Mouse (Mus musculus): ENCODE data around the gene Pabpn1l. TPM values are rescaled to one million over a fixed set of nuclear protein-coding genes. Genes with fewer than 3 reads are reported as not detected.

The Pabpn1l gene
- total RNA-seq, 1 experiment: not detected

DNA sequence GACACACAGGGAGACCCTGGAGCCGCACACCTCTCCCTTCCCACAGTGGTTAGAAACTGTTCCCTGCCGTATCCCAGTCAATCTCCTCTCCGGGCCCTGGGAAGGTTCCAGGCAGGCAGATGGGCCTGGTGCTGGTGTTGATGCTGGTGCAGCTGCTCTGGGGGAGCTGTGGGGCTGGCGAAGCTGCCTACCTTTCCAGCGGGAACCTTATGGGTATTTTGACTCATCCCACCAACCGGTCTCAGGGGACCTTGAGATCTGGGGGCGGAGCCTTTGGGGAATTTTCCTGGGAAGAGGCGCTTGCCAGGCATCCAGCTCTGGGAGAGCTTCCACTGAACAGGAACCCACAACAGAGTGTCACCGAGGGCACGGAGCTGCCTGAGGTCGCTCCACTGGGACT lies 45.3 kb upstream of the Pabpn1l start:
- H3K4me1 ChIP-seq (ENCODE audit: control insufficient read depth in 2 of 2, insufficient read depth in 2 of 2, low read length in 2 of 2, poor library complexity in 1 of 2): no peaks in the 10 kb centered on the region

GRCm38 (mm10) chr8:122666827-122667226 lies 44.3 kb upstream of the Pabpn1l start:
- Histone ChIP-seq H3K4me3 (ENCODE audit: insufficient read depth in 1 of 2, low read depth in 1 of 2, low read length in 2 of 2, poor library complexity in 1 of 2, severe bottlenecking in 1 of 2) (peak overlapping the region in 1 of 2 experiments; percentile 0; a peak in 1 of 4 replicates), H3K27ac (ENCODE audit: insufficient read depth, low read depth, low read length, poor library complexity, severe bottlenecking) (no peak overlapping the region), H3K36me3 (ENCODE audit: control insufficient read depth, insufficient read depth, low read length, poor library complexity, severe bottlenecking) (no peaks in the 10 kb centered on the region), H3K4me1 (ENCODE audit: control insufficient read depth in 2 of 2, insufficient read depth in 2 of 2, low read length in 2 of 2, poor library complexity in 1 of 2) (no peaks in the 10 kb centered on the region), H3K9ac (ENCODE audit: insufficient read depth, low read depth, low read length, poor library complexity, severe bottlenecking) (no peak overlapping the region), H3K9me3 (ENCODE audit: control insufficient read depth, insufficient read depth, low read depth, low read length) (no peaks in the 10 kb centered on the region)
- TF ChIP-seq ZC3H11A (IDR thresholded peaks at IDR 0.05; ENCODE audit: borderline replicate concordance, low read depth, low read length): no peak
- no peak for TF ChIP-seq CHD2 (IDR thresholded peaks at IDR 0.05; ENCODE audit: low read depth, low read length)
- no peak for TF ChIP-seq MAFK (IDR thresholded peaks at IDR 0.05; ENCODE audit: insufficient read depth, low read depth, low read length)
- no peak for TF ChIP-seq ZNF384 (IDR thresholded peaks at IDR 0.05; ENCODE audit: low read depth, low read length)
- TF ChIP-seq HCFC1 (IDR thresholded peaks at IDR 0.05; ENCODE audit: borderline replicate concordance, insufficient read depth, low read length): no peak
- in situ Hi-C loops (cut with MboI; ENCODE audit: low sequenced_read_pairs in 2 of 2, unreplicated experiment in 2 of 2): no loop called here
- no peak for DNase-seq (ENCODE audit: low read depth, low spot score)

More for the DNA sequence above, 45.3 kb upstream of the Pabpn1l start:
- TF ChIP-seq ZC3H11A (IDR thresholded peaks at IDR 0.05; ENCODE audit: borderline replicate concordance, low read depth, low read length): no peak
- TF ChIP-seq MAFK (IDR thresholded peaks at IDR 0.05; ENCODE audit: insufficient read depth, low read depth, low read length): no peak
- TF ChIP-seq HCFC1 (IDR thresholded peaks at IDR 0.05; ENCODE audit: borderline replicate concordance, insufficient read depth, low read length): no peak
- DNase-seq (ENCODE audit: low read depth, low spot score): no peak
- H3K9me3 ChIP-seq (ENCODE audit: control insufficient read depth, insufficient read depth, low read depth, low read length): no peaks in the 10 kb centered on the region
- no peaks in the 10 kb centered on the region for H3K36me3 ChIP-seq (ENCODE audit: control insufficient read depth, insufficient read depth, low read length, poor library complexity, severe bottlenecking)
- in situ Hi-C loops (cut with MboI; ENCODE audit: low sequenced_read_pairs in 2 of 2, unreplicated experiment in 2 of 2): no loop called here
- H3K27ac ChIP-seq (ENCODE audit: insufficient read depth, low read depth, low read length, poor library complexity, severe bottlenecking): no peak overlapping the region
- no peak overlapping the region for H3K9ac ChIP-seq (ENCODE audit: insufficient read depth, low read depth, low read length, poor library complexity, severe bottlenecking)
- H3K4me3 ChIP-seq (ENCODE audit: insufficient read depth in 1 of 2, low read depth in 1 of 2, low read length in 2 of 2, poor library complexity in 1 of 2, severe bottlenecking in 1 of 2): no peak overlapping the region

DNA sequence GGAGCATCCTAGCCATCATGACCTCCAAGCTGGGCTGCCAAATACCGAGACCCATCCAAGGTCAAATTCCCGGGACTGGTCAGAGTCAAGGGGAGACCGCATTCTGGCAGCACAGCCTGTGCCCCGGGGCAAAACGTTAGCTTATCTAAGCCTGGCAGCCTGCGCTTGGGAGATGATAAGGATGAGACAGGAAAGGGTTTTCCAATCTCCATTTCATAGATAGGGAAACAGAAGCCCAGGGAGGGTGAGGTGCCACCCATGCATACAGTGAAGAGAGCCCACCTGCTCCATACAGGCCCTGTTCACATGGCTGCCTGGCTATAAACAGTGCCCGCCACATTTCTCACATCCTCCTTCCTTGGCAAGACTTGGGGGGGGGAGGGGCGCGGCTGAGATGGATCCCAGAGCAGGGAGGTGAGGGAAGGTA lies 43.8 kb upstream of the Pabpn1l start:
- H3K9ac ChIP-seq (ENCODE audit: insufficient read depth, low read depth, low read length, poor library complexity, severe bottlenecking): no peak overlapping the region
- no peak for DNase-seq (ENCODE audit: low read depth, low spot score)
- TF ChIP-seq ZC3H11A (IDR thresholded peaks at IDR 0.05; ENCODE audit: borderline replicate concordance, low read depth, low read length): no peak
- TF ChIP-seq HCFC1 (IDR thresholded peaks at IDR 0.05; ENCODE audit: borderline replicate concordance, insufficient read depth, low read length): no peak
- no peak for TF ChIP-seq ZNF384 (IDR thresholded peaks at IDR 0.05; ENCODE audit: low read depth, low read length)
- no peak for TF ChIP-seq MAFK (IDR thresholded peaks at IDR 0.05; ENCODE audit: insufficient read depth, low read depth, low read length)
- no peak for TF ChIP-seq CHD2 (IDR thresholded peaks at IDR 0.05; ENCODE audit: low read depth, low read length)
- no peak overlapping the region for H3K4me3 ChIP-seq (ENCODE audit: insufficient read depth in 1 of 2, low read depth in 1 of 2, low read length in 2 of 2, poor library complexity in 1 of 2, severe bottlenecking in 1 of 2)
- in situ Hi-C loops (cut with MboI; ENCODE audit: low sequenced_read_pairs in 2 of 2, unreplicated experiment in 2 of 2): no loop called here
- H3K27ac ChIP-seq (ENCODE audit: insufficient read depth, low read depth, low read length, poor library complexity, severe bottlenecking): no peak overlapping the region
- H3K9me3 ChIP-seq (ENCODE audit: control insufficient read depth, insufficient read depth, low read depth, low read length): no peaks in the 10 kb centered on the region
- H3K4me1 ChIP-seq (ENCODE audit: control insufficient read depth in 2 of 2, insufficient read depth in 2 of 2, low read length in 2 of 2, poor library complexity in 1 of 2): no peaks in the 10 kb centered on the region
- H3K36me3 ChIP-seq (ENCODE audit: control insufficient read depth, insufficient read depth, low read length, poor library complexity, severe bottlenecking): no peaks in the 10 kb centered on the region

GRCm38 (mm10) chr8:122665667-122666316 lies 43.3 kb upstream of the Pabpn1l start:
- Histone ChIP-seq H3K9ac (ENCODE audit: insufficient read depth, low read depth, low read length, poor library complexity, severe bottlenecking) (no peak overlapping the region), H3K9me3 (ENCODE audit: control insufficient read depth, insufficient read depth, low read depth, low read length) (no peaks in the 10 kb centered on the region), H3K4me3 (ENCODE audit: insufficient read depth in 1 of 2, low read depth in 1 of 2, low read length in 2 of 2, poor library complexity in 1 of 2, severe bottlenecking in 1 of 2) (no peak overlapping the region), H3K27ac (ENCODE audit: insufficient read depth, low read depth, low read length, poor library complexity, severe bottlenecking) (no peak overlapping the region), H3K4me1 (ENCODE audit: control insufficient read depth in 2 of 2, insufficient read depth in 2 of 2, low read length in 2 of 2, poor library complexity in 1 of 2) (no peaks in the 10 kb centered on the region), H3K36me3 (ENCODE audit: control insufficient read depth, insufficient read depth, low read length, poor library complexity, severe bottlenecking) (no peaks in the 10 kb centered on the region)
- TF ChIP-seq MAFK (IDR thresholded peaks at IDR 0.05; ENCODE audit: insufficient read depth, low read depth, low read length) (no peak), ZC3H11A (IDR thresholded peaks at IDR 0.05; ENCODE audit: borderline replicate concordance, low read depth, low read length) (no peak), ZNF384 (IDR thresholded peaks at IDR 0.05; ENCODE audit: low read depth, low read length) (no peak), CHD2 (IDR thresholded peaks at IDR 0.05; ENCODE audit: low read depth, low read length) (no peak), HCFC1 (IDR thresholded peaks at IDR 0.05; ENCODE audit: borderline replicate concordance, insufficient read depth, low read length) (no peak)
- in situ Hi-C loops (cut with MboI; ENCODE audit: low sequenced_read_pairs in 2 of 2, unreplicated experiment in 2 of 2): no loop called here
- DNase-seq (ENCODE audit: low read depth, low spot score): no peak

Measured in ES-E14 (cell line).